Mouse (Mus musculus): ENCODE measurements around the gene Rpl23a.

The Rpl23a gene

GRCm38 (mm10) chr11:78140665-78141064, 42.7 kb downstream of the Rpl23a start:
- no peak for DNase-seq

- DNase-seq: no peak
These were observed 45.4 kb downstream of the Rpl23a start for GRCm38 (mm10) chr11:78138023-78138422.

- DNase-seq: peak; percentile 52 to 79
These were observed 45.8 kb downstream of the Rpl23a start for GRCm38 (mm10) chr11:78137584-78137983.

- DNase-seq: no peak
These were observed 47.3 kb downstream of the Rpl23a start for GRCm38 (mm10) chr11:78136132-78136531.

GRCm38 (mm10) chr11:78135314-78135713, 48.1 kb downstream of the Rpl23a start:
- peak in 1 of 2 experiments; percentile 49 for DNase-seq

GRCm38 (mm10) chr11:78134344-78134743, 49.0 kb downstream of the Rpl23a start:
- no peak for DNase-seq

- DNase-seq: no peak
These were observed 49.5 kb downstream of the Rpl23a start for GRCm38 (mm10) chr11:78133915-78134314.

Data from kidney, adult 8-10 months (tissue).